Mouse (Mus musculus) retina, embryonic 14.5 days (tissue): ENCODE data around the gene Slc12a3.

Experiments used
- DNase-seq: peaks from one replicate; pipeline ENCODE4 v3.0.0-alpha.2; 2015; ENCODE audit warnings: low spot score

Slc12a3 gene

DNA sequence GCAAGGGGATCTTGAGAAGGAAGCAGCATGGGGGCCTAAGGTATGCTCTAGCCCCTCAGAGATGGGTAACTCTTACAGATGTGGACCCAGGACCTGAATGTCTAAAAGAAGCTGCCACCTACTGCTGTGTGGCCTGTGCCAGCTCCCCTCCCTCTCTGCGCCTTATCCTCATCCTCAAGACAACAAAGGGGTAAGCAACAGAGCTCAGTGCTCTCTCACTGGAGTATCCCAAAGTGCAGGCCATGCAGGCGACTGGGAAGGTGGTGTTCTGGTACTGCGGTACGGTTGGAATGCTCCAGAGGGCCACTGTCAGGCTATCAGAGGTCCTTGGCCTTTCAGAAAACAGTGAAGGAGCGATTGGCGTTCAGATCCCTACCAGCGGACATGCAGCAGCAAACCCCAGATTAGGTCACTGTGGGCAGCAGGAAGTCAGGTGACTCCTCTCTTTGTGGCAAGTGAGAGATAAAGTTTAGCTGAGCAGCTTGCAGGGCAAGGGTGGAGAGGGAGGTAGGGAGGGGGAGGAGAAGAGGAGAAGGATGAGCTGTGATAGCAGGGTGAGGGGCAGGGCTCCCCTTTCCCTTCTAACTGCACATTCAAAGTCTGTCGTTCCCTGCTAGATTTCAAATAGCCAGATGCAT, 79.6 kb downstream of the Slc12a3 start:
- no peak for DNase-seq

DNA sequence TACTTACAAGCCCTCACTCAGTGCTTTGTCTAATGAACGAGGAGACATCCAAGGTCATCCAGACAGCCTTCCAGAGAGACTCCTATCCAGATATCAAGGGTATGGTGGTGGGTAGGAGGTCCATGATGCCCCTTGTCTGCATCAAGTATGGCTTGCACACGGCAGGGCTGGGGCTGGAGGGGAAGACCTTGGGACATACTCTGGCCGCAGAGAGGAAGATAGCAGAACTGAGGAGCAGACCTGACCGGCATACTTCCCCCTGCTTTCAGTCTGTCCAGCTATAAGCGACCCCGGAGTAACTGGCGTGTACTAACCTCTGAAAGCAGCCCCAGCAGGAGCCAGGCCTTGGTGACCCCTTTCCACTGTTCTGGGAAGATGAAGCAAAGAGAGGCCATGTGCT, 80.5 kb downstream of the Slc12a3 start:
- no peak for DNase-seq

DNA sequence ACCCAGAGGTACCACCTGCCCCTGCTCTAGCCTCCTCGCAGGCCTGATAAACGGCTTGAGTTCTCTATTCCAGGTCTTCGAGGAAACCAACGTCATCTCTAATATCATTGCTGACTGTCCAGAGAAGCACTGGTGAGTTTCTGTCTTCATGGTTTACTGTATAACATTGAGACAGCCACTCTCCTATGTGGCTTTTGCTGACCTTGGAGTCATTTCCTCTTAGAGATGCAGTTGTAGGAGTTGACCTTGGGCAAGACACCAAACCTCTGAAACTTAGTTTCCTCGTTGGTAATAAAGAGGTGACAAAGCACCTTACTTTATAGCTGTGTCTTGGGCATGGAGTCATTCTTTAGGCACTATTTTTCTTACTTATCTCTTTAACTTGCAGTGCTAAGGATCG, 83.5 kb downstream of the Slc12a3 start:
- no peak for DNase-seq

DNA sequence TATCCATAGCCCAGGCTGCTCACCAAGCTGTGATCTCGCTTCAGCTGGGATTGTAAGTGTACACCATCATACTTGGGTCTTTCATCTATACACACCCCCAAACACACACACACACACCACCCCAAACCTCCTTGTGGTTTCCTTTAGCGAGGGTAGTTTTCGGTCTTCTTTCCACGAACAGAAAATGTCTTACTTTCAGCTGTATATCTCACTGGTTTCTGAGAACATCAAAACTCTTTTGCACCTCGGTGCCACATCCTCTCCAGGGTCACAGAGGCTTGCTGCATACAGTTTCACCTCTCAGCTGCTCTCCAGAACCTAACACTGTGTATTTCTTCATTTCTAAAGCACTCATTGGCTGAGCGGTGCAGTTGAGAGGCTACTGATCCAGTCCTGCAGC, 84.5 kb downstream of the Slc12a3 start:
- no peak for DNase-seq

DNA sequence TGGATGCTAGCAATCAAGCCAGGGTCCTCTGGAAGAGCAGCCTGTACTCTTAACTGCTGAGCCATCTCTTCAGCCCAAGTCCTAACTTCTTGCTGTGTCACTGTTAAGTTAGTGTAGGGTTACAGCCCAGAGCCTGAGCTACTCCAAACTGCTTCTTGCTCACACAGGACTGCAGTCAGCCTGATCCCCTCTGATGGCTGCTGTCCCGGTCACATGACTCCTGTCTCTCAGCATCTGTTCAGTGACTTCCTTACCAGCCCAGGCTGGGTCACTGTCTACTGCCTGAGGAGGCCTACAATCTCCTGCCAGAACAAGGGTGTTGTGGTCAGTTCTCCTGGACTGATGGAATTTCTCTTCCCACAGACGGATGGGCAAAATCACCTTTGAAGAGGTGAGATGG, 86.2 kb downstream of the Slc12a3 start:
- DNase-seq: no peak
